Mouse (Mus musculus): ENCODE measurements at regions not wholly inside any gene's neighbourhood (a gene's known extent, or its start where the extent isn't known, plus 50 kb on each side); places are given as distances from the start of the nearest gene placed in this dataset.

DNA sequence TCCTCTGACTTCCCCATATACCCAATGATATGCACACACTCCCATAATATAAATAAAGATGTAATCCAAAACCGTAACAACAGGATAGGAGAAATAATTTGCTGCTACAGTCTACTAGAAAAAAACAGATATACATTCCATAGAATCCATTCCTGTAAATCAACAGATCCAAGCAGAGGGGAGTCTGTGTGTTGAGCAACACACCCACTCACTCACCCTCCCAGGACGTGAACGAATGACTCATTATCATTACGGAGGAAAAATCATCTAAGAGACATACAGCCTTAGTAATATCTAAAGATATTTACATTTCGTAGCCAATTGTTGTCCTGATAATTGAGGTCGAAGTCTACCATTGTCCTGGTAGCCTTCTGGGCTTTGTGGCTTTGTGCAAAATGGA lies 165.2 kb downstream of the Uaca start:
- no peak for TF ChIP-seq CTCF (IDR thresholded peaks at IDR 0.05; ENCODE audit: low read depth, low read length)
- no peak for TF ChIP-seq POLR2A (IDR thresholded peaks at IDR 0.05; ENCODE audit: borderline replicate concordance, low read depth, low read length)

Data from bone marrow macrophage, adult 2 months (primary cell).